Mouse (Mus musculus): ENCODE data around the gene Tor4a.

Tor4a gene

GRCm38 (mm10) chr2:25170326-25171100, 26.2 kb downstream of the Tor4a start:
- DNase-seq (ENCODE audit: low read depth), result no peak

GRCm38 (mm10) chr2:25169778-25170177, 26.9 kb downstream of the Tor4a start:
- DNase-seq (ENCODE audit: low read depth), result no peak

GRCm38 (mm10) chr2:25168665-25168978, 28.1 kb downstream of the Tor4a start:
- DNase-seq (ENCODE audit: low read depth), result no peak

- no peak for DNase-seq (ENCODE audit: low read depth)
Measured at GRCm38 (mm10) chr2:25167919-25168664, 28.6 kb downstream of the Tor4a start.

GRCm38 (mm10) chr2:25167481-25167880, 29.2 kb downstream of the Tor4a start:
- no peak for DNase-seq (ENCODE audit: low read depth)

- DNase-seq (ENCODE audit: low read depth), result no peak
Measured at GRCm38 (mm10) chr2:25157655-25158054, 39.0 kb downstream of the Tor4a start.

GRCm38 (mm10) chr2:25156990-25157389, 39.7 kb downstream of the Tor4a start:
- DNase-seq (ENCODE audit: low read depth), result no peak

GRCm38 (mm10) chr2:25156177-25156576, 40.5 kb downstream of the Tor4a start:
- no peak for DNase-seq (ENCODE audit: low read depth)

GRCm38 (mm10) chr2:25151280-25151956, 45.3 kb downstream of the Tor4a start:
- DNase-seq (ENCODE audit: low read depth), result no peak

GRCm38 (mm10) chr2:25149643-25150042, 47.0 kb downstream of the Tor4a start:
- DNase-seq (ENCODE audit: low read depth), result no peak

- DNase-seq (ENCODE audit: low read depth), result no peak
Measured at GRCm38 (mm10) chr2:25147892-25148291, 48.8 kb downstream of the Tor4a start.

- no peak for DNase-seq (ENCODE audit: low read depth)
Measured at GRCm38 (mm10) chr2:25147398-25147797, 49.3 kb downstream of the Tor4a start.

- no peak for DNase-seq (ENCODE audit: low read depth)
Measured at GRCm38 (mm10) chr2:25145346-25145745, 51.3 kb downstream of the Tor4a start.

Data from fibroblast of lung, adult 2 months (primary cell).